Comparison of ENCODE assay signal across 8 mouse cellular contexts in genomic region chr12:3660985-3661635, GRCm38 (mm10).
A peak's percentile ranks its signal among the peaks of the same experiment; 100 is the strongest.
DNase-seq lines count a peak whose midpoint lies in the region; ATAC-seq lines count a peak whose summit lies in the region.
"Had no signal": no experiment of that assay in that cellular context is flagged by ENCODE, and none has a peak within 500 bp of the region (broad histone marks: within the 10 kb centered on the region; RNA-seq: fewer than 3 reads in every experiment).

No protein-coding gene starts in this region.

- H3K36me3 ChIP-seq in intestine, embryonic 15.5 days: no peaks in the 10 kb centered on the region
- no peaks in the 10 kb centered on the region for H3K36me3 ChIP-seq in intestine, embryonic 16.5 days (ENCODE audit: control insufficient read depth, insufficient read depth, low read length)

- no peaks in the 10 kb centered on the region for H3K4me1 ChIP-seq in intestine, embryonic 15.5 days (replicated peaks)
- H3K4me1 ChIP-seq in intestine, embryonic 16.5 days (ENCODE audit: control insufficient read depth, insufficient read depth, low read length): peaks cover 2% of the 10 kb centered on the region; the same call in 1 of the 2 replicates
- H3K4me1 ChIP-seq: embryonic facial prominence, embryonic 12.5 days had no signal

- ATAC-seq in intestine, embryonic 15.5 days: peak; percentile 47; the same call in 1 of the 2 replicates
- no peak for ATAC-seq in intestine, embryonic 16.5 days
- ATAC-seq in erythroblast, adult 5-6 weeks (replicated peaks; ENCODE audit: low FRiP score, poor library complexity, severe bottlenecking): no peak

- DNase-seq in urinary bladder, postnatal 14 days (ENCODE audit: low spot score): peak; percentile 20
- no peak for DNase-seq in urinary bladder, adult 2 months (ENCODE audit: low spot score)
- peak; percentile 29 to 61 for DNase-seq in cerebellum, postnatal 25 days
- DNase-seq in lung, postnatal 25 days (ENCODE audit: low spot score): peak; percentile 39

- no peaks in the 10 kb centered on the region for H3K27me3 ChIP-seq in intestine, embryonic 15.5 days (replicated peaks)
- H3K27me3 ChIP-seq in intestine, embryonic 16.5 days (replicated peaks; ENCODE audit: control insufficient read depth, insufficient read depth, low read length): no peaks in the 10 kb centered on the region
- H3K27me3 ChIP-seq: embryonic facial prominence, embryonic 12.5 days had no signal

- H3K4me3 ChIP-seq in intestine, embryonic 15.5 days (replicated peaks): no peak overlapping the region
- no peak overlapping the region for H3K4me3 ChIP-seq in intestine, embryonic 16.5 days (ENCODE audit: low read length)
- H3K4me3 ChIP-seq: embryonic facial prominence, embryonic 12.5 days had no signal

- no peak overlapping the region for H3K27ac ChIP-seq in intestine, embryonic 15.5 days
- H3K27ac ChIP-seq in intestine, embryonic 16.5 days (ENCODE audit: low read length): no peak overlapping the region
- H3K27ac ChIP-seq: embryonic facial prominence, embryonic 12.5 days had no signal

- H3K4me2 ChIP-seq in intestine, embryonic 15.5 days (replicated peaks): no peak overlapping the region
- no peak overlapping the region for H3K4me2 ChIP-seq in intestine, embryonic 16.5 days (ENCODE audit: low read depth, low read length)
- H3K4me2 ChIP-seq: embryonic facial prominence, embryonic 12.5 days had no signal

- WGBS in intestine, embryonic 15.5 days: 61% methylated on average over 1 of the region's 1 CpGs
- 51% methylated on average over 1 of the region's 1 CpGs for WGBS in intestine, embryonic 16.5 days

- H3K9me3 ChIP-seq in intestine, embryonic 15.5 days: no peaks in the 10 kb centered on the region
- no peaks in the 10 kb centered on the region for H3K9me3 ChIP-seq in intestine, embryonic 16.5 days (ENCODE audit: control insufficient read depth, low read length)
- H3K9me3 ChIP-seq: embryonic facial prominence, embryonic 12.5 days had no signal

- H3K9ac ChIP-seq in intestine, embryonic 15.5 days: no peak overlapping the region
- no peak overlapping the region for H3K9ac ChIP-seq in intestine, embryonic 16.5 days (ENCODE audit: low read depth, low read length)
- H3K9ac ChIP-seq: embryonic facial prominence, embryonic 12.5 days had no signal
